Mouse (Mus musculus) G1E (cell line): ENCODE results near the gene Dnajc5.

Experiments
- CTCF ChIP-seq: IDR thresholded peaks from 2 replicates; pipeline ENCODE4 v1.5.1; 2012; ENCODE audit warnings: low read depth, low read length, inconsistent platforms, mixed read lengths
- GATA1 ChIP-seq: IDR thresholded peaks from 2 replicates; pipeline ENCODE4 v1.6.1; 2012; ENCODE audit warnings: borderline replicate concordance, low read length, inconsistent platforms, mixed read lengths
- POLR2AphosphoS5 ChIP-seq: IDR thresholded peaks from 2 replicates; pipeline ENCODE4 v1.6.1; 2012; ENCODE audit warnings: low read depth, low read length, inconsistent platforms; ENCODE audit not compliant: insufficient replicate concordance

- TF ChIP-seq CTCF, result no peak
- no peak for TF ChIP-seq POLR2AphosphoS5
- no peak for TF ChIP-seq GATA1
Observed at GRCm38 (mm10) chr2:181567338-181567737, 47.1 kb downstream of the Dnajc5 start.
